Mouse (Mus musculus): ENCODE measurements around the gene Shld1. TPM values are rescaled to one million over a fixed set of nuclear protein-coding genes. Genes with fewer than 3 reads are reported as not detected.

Shld1 gene
- 1 to 10 TPM; 3.1 to 3.2 TPM for total RNA-seq (2021)
- long read RNA-seq, experiment 1, partial matches to known transcripts: 2 of 5 reads
- long read RNA-seq, experiment 1, other reads (novel, unspliced or antisense): 1 of 5 reads
- long read RNA-seq, experiment 2, partial matches to known transcripts: 3 of 5 reads
- long read RNA-seq, experiment 2, other reads (novel, unspliced or antisense): 1 of 5 reads

GRCm38 (mm10) chr2:132686756-132687737 is at the start of gene Shld1:
Gene Shld1, plus strand, starts transcription at chr2:132686931.
- peak; percentile 87 for DNase-seq
- intact Hi-C loops (cut with DNase I; ENCODE audit: low total_unique reads): no loop called here

- intact Hi-C loops (cut with DNase I; ENCODE audit: low total_unique reads): no loop called here
- no peak for DNase-seq
Measured at GRCm38 (mm10) chr2:132638306-132638705, 48.4 kb upstream of the Shld1 start.

GRCm38 (mm10) chr2:132639337-132639736 is 47.4 kb upstream of the Shld1 start:
- intact Hi-C loops (cut with DNase I; ENCODE audit: low total_unique reads): no loop called here
- no peak for DNase-seq

GRCm38 (mm10) chr2:132641196-132641595 is 45.5 kb upstream of the Shld1 start:
- DNase-seq: no peak
- intact Hi-C loops (cut with DNase I; ENCODE audit: low total_unique reads): no loop called here

GRCm38 (mm10) chr2:132643161-132643560 is 43.6 kb upstream of the Shld1 start:
- intact Hi-C loops (cut with DNase I; ENCODE audit: low total_unique reads): no loop called here
- DNase-seq: no peak

- intact Hi-C loops (cut with DNase I; ENCODE audit: low total_unique reads): no loop called here
- peak; percentile 24 for DNase-seq
Measured at GRCm38 (mm10) chr2:132646856-132647745, 39.6 kb upstream of the Shld1 start.

GRCm38 (mm10) chr2:132649352-132649870 is 37.3 kb upstream of the Shld1 start:
- DNase-seq: peak; percentile 23
- intact Hi-C loops (cut with DNase I; ENCODE audit: low total_unique reads): no loop called here

GRCm38 (mm10) chr2:132650546-132650945 is 36.2 kb upstream of the Shld1 start:
- intact Hi-C loops (cut with DNase I; ENCODE audit: low total_unique reads): no loop called here
- DNase-seq: no peak

- intact Hi-C loops (cut with DNase I; ENCODE audit: low total_unique reads): no loop called here
Measured at GRCm38 (mm10) chr2:132652476-132652875, 34.3 kb upstream of the Shld1 start.

GRCm38 (mm10) chr2:132654834-132655495 is 31.8 kb upstream of the Shld1 start:
- no peak for DNase-seq
- intact Hi-C loops (cut with DNase I; ENCODE audit: low total_unique reads): no loop called here

More at GRCm38 (mm10) chr2:132652476-132652875, 34.3 kb upstream of the Shld1 start:
- DNase-seq: peak; percentile 10

GRCm38 (mm10) chr2:132657186-132657585 is 29.5 kb upstream of the Shld1 start:
- intact Hi-C loops (cut with DNase I; ENCODE audit: low total_unique reads): no loop called here

GRCm38 (mm10) chr2:132658412-132659120 is 28.2 kb upstream of the Shld1 start:
- no peak for DNase-seq

More at GRCm38 (mm10) chr2:132657186-132657585, 29.5 kb upstream of the Shld1 start:
- no peak for DNase-seq

GRCm38 (mm10) chr2:132669091-132669490 is 17.6 kb upstream of the Shld1 start:
- intact Hi-C loops (cut with DNase I; ENCODE audit: low total_unique reads): no loop called here
- no peak for DNase-seq

More at GRCm38 (mm10) chr2:132658412-132659120, 28.2 kb upstream of the Shld1 start:
- intact Hi-C loops (cut with DNase I; ENCODE audit: low total_unique reads): no loop called here

- no peak for DNase-seq
- intact Hi-C loops (cut with DNase I; ENCODE audit: low total_unique reads): no loop called here
Measured at GRCm38 (mm10) chr2:132670290-132670689, 16.4 kb upstream of the Shld1 start.

GRCm38 (mm10) chr2:132672121-132672520 is 14.6 kb upstream of the Shld1 start:
- DNase-seq: no peak
- intact Hi-C loops (cut with DNase I; ENCODE audit: low total_unique reads): no loop called here

GRCm38 (mm10) chr2:132676111-132676510 is 10.6 kb upstream of the Shld1 start:
- DNase-seq: no peak
- intact Hi-C loops (cut with DNase I; ENCODE audit: low total_unique reads): no loop called here

GRCm38 (mm10) chr2:132685001-132685400 is 1.7 kb upstream of the Shld1 start:
- no peak for DNase-seq
- intact Hi-C loops (cut with DNase I; ENCODE audit: low total_unique reads): no loop called here

- no peak for DNase-seq
- intact Hi-C loops (cut with DNase I; ENCODE audit: low total_unique reads): no loop called here
Measured at GRCm38 (mm10) chr2:132688611-132689021, 1.9 kb downstream of the Shld1 start.
